Mouse (Mus musculus) cerebellum, adult 2 months (tissue): Measurements from ENCODE around the gene Mpp2. TPM values are rescaled to one million over a fixed set of nuclear protein-coding genes. Genes with fewer than 3 reads are reported as not detected.

Source experiments
- DNase-seq, 2 experiments: peaks; one replicate each; pipeline ENCODE4 v3.0.0; 2021
- H3K27ac ChIP-seq: fragments of 200-500 bp; 2 replicates; pipeline ENCODE4 v1.5.1; 2012; ENCODE audit warnings: low read length, control low read depth, inconsistent platforms; ENCODE audit not compliant: insufficient read depth
- H3K27me3 ChIP-seq: fragments of 200-500 bp; 2 replicates; pipeline ENCODE4 v1.6.1; 2012; ENCODE audit warnings: inconsistent platforms, mild to moderate bottlenecking, low read length, moderate library complexity; ENCODE audit not compliant: control insufficient read depth, insufficient read depth
- H3K4me1 ChIP-seq: fragments of 200-500 bp; 2 replicates; pipeline ENCODE4 v1.6.1; 2011; ENCODE audit warnings: low read length; ENCODE audit not compliant: control insufficient read depth, insufficient read depth
- H3K4me3 ChIP-seq: fragments of 200-500 bp; replicated peaks from 2 replicates; pipeline ENCODE3; 2011; ENCODE audit warnings: mild to moderate bottlenecking, low read depth, low read length, control low read depth; ENCODE audit not compliant: insufficient read depth
- CTCF ChIP-seq: fragments of 200-500 bp; IDR thresholded peaks from 2 replicates; pipeline ENCODE4 v1.5.1; 2011; ENCODE audit warnings: low read depth, mild to moderate bottlenecking, control low read depth, low read length, moderate library complexity, borderline replicate concordance; ENCODE audit not compliant: insufficient read depth
- POLR2A ChIP-seq: fragments of 200-500 bp; IDR thresholded peaks from 2 replicates; pipeline ENCODE4 v1.6.1; 2011; ENCODE audit warnings: low read length, control low read depth, borderline replicate concordance; ENCODE audit not compliant: insufficient read depth
- WGBS: fragments of 180-500 bp; shearing (Covaris S2); methylation state at CpG from one replicate; pipeline ENCODE4 v1.1.7; 2018; 5-methylcytosine and 5-hydroxymethylcytosine counted together
- polyA plus RNA-seq: library from polyadenylated mRNA; depleted of rRNA; stranded (reverse); fragments of >200 nt; gene quantifications from 2 replicates; pipeline ENCODE4 v1.2.3, GENCODE M21; 2012; rRNA removed

Gene Mpp2
- polyA plus RNA-seq, 1 experiment: 50.3 TPM

GRCm38 (mm10) chr11:102010140-102010539, 78.2 kb downstream of the Mpp2 start:
- no peaks in the 10 kb centered on the region for H3K27me3 ChIP-seq
- DNase-seq: peak; percentile 75 to 87
- H3K4me1 ChIP-seq: peaks cover 43% of the 10 kb centered on the region
- no peak for TF ChIP-seq CTCF
- no peak for TF ChIP-seq POLR2A
- no peak overlapping the region for H3K4me3 ChIP-seq
- H3K27ac ChIP-seq: peak overlapping the region; percentile 30
- 11% methylated on average over 13 of the region's 13 CpGs for WGBS

DNA sequence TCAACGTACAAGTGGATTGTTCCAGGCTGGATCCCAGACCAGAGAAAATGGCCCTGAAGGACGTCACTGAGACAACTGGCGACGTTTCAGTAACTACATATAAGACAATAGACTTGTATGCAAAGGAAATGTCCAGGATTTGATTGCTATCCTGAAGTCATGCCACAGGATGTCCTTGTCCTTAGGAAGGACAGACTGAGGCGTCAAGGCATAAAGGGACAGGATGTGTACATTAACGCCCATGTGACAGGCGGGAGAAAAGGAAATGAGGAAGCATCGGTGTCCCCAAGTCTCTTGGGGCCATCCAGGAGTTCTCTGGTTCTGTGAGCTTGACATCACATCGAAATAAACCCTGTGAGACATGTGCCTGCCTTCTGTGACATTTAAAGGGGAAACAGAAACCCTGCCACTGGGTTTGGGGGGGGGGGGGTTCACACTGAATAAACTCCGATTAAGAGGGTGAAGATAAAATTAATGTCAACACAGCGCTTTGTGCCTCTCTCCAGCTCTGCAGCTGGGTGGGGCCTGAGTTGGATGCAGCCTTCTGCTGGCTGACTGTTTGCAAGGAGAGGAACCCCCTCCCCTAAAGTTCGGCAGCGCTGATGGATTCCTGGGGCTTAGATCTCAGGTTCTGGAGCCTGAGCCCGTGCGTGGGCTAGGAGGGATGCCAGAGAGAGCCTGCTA, 79.2 kb downstream of the Mpp2 start:
- TF ChIP-seq POLR2A (no peak), CTCF (no peak)
- WGBS: 69% methylated on average over 15 of the region's 15 CpGs

DNA sequence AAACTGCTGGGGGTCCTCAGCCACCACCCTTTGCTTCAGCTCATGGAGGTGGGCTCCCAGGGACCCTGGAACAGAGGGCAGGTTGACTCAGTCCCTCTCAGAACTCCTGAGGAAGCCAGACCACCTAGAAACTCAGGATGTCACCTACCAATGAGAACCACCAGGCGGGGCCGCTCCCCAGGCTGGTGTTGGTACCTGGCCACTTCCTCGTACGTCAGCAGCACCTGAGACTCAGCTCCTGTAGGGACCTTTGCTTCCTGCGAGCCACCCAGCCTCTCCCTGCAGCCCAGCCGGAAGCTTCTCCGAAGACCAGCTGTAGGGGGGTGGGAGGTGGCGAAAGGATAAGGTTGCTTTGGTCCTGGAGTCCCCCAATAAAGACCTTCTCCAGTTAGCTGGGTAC, 79.9 kb downstream of the Mpp2 start:
- H3K4me3 ChIP-seq: no peak overlapping the region
- DNase-seq: no peak
- 82% methylated on average over 8 of the region's 8 CpGs for WGBS
- no peak overlapping the region for H3K27ac ChIP-seq
- peaks cover 26% of the 10 kb centered on the region for H3K4me1 ChIP-seq
- TF ChIP-seq CTCF (no peak), POLR2A (no peak)
- no peaks in the 10 kb centered on the region for H3K27me3 ChIP-seq

More for the DNA sequence above, 79.2 kb downstream of the Mpp2 start:
- Histone ChIP-seq H3K27me3 (no peaks in the 10 kb centered on the region), H3K4me3 (no peak overlapping the region), H3K27ac (peak overlapping the region; percentile 30), H3K4me1 (peaks cover 33% of the 10 kb centered on the region)
- no peak for DNase-seq

Other genes starting within 250 kb of the Mpp2 start
- 1.5 and 1.8 TPM in 2 replicates for gene Meox1, start 194.1 kb downstream of the Mpp2 start, polyA plus RNA-seq
- gene Sost, start 121.5 kb downstream of the Mpp2 start, polyA plus RNA-seq: 1.4 and 1.7 TPM in 2 replicates
- gene Cfap97d1, start 104.2 kb downstream of the Mpp2 start, polyA plus RNA-seq: not detected in 2 replicates
- gene Dusp3, start 101.5 kb downstream of the Mpp2 start, polyA plus RNA-seq: 86.0 and 98.5 TPM in 2 replicates
- gene Mpp3, start 60.1 kb downstream of the Mpp2 start, polyA plus RNA-seq: 158 and 185 TPM in 2 replicates
- 0.38 and 0.63 TPM in 2 replicates for gene Cd300lg, start 47.0 kb downstream of the Mpp2 start, polyA plus RNA-seq
- not detected in 2 replicates for gene Ppy, start 12.8 kb upstream of the Mpp2 start, polyA plus RNA-seq
- 7.1 and 7.4 TPM in 2 replicates for gene Pyy, start 19.3 kb upstream of the Mpp2 start, polyA plus RNA-seq
- not detected in 2 replicates for gene Nags, start 57.0 kb upstream of the Mpp2 start, polyA plus RNA-seq
- 33.2 and 34.0 TPM in 2 replicates for gene Tmem101, start 67.9 kb upstream of the Mpp2 start, polyA plus RNA-seq
- gene Lsm12, start 96.8 kb upstream of the Mpp2 start, polyA plus RNA-seq: 35.2 and 40.2 TPM in 2 replicates
- gene G6pc3, start 101.1 kb upstream of the Mpp2 start, polyA plus RNA-seq: 115 and 120 TPM in 2 replicates
- 188 and 194 TPM in 2 replicates for gene Hdac5, start 141.7 kb upstream of the Mpp2 start, polyA plus RNA-seq
- gene BC030867, start 160.4 kb upstream of the Mpp2 start, polyA plus RNA-seq: 1.3 and 2.2 TPM in 2 replicates
- gene Asb16, start 180.2 kb upstream of the Mpp2 start, polyA plus RNA-seq: 3.1 and 4.0 TPM in 2 replicates
- 82.7 and 85.3 TPM in 2 replicates for gene Tmub2, start 196.4 kb upstream of the Mpp2 start, polyA plus RNA-seq
- 93.3 and 101 TPM in 2 replicates for gene Atxn7l3, start 208.1 kb upstream of the Mpp2 start, polyA plus RNA-seq
- gene Ubtf, start 231.2 kb upstream of the Mpp2 start, polyA plus RNA-seq: 94.6 and 95.8 TPM in 2 replicates